Mouse (Mus musculus): Measurements from ENCODE around the gene Sohlh1.

- TF ChIP-seq CTCF (IDR thresholded peaks at IDR 0.05; ENCODE audit: borderline replicate concordance, insufficient read depth, low read length) (no peak), POLR2A (IDR thresholded peaks at IDR 0.05; ENCODE audit: low read depth, low read length) (no peak)
Observed at GRCm38 (mm10) chr2:25865412-25865811, 18.4 kb upstream of the Sohlh1 start.

Data from embryonic fibroblast, embryonic 13.5 days (primary cell).